Mouse (Mus musculus) small intestine, adult 2 months (tissue): ENCODE measurements around the gene Sh3tc1. TPM values are rescaled to one million over a fixed set of nuclear protein-coding genes. Genes with fewer than 3 reads are reported as not detected.

Experiments
- H3K27ac ChIP-seq: fragments of 200-500 bp; 2 replicates; pipeline ENCODE4 v1.5.1; 2012; ENCODE audit warnings: low read depth, low read length, control low read depth, inconsistent platforms; ENCODE audit not compliant: insufficient read depth
- H3K27me3 ChIP-seq: fragments of 200-500 bp; 2 replicates; pipeline ENCODE4 v1.6.1; 2012; ENCODE audit warnings: mild to moderate bottlenecking, moderate library complexity, low read length, inconsistent platforms; ENCODE audit not compliant: control insufficient read depth, insufficient read depth
- H3K36me3 ChIP-seq: fragments of 200-500 bp; 2 replicates; pipeline ENCODE4 v1.6.1; 2012; ENCODE audit warnings: mild to moderate bottlenecking, low read length, control low read depth, inconsistent platforms; ENCODE audit not compliant: control insufficient read depth, insufficient read depth
- H3K4me1 ChIP-seq: fragments of 200-500 bp; 2 replicates; pipeline ENCODE4 v1.6.1; 2012; ENCODE audit warnings: low read length, inconsistent platforms, mixed read lengths; ENCODE audit not compliant: control insufficient read depth, insufficient read depth, insufficient read length
- H3K4me3 ChIP-seq: fragments of 200-500 bp; 2 replicates; pipeline ENCODE4 v1.5.1; 2012; ENCODE audit warnings: low read depth, mild to moderate bottlenecking, control low read depth, inconsistent platforms, low read length, moderate library complexity
- CTCF ChIP-seq: fragments of 200-500 bp; IDR thresholded peaks from 2 replicates; pipeline ENCODE4 v1.5.1; 2012; ENCODE audit warnings: low read depth, mild to moderate bottlenecking, control low read depth, inconsistent platforms, low read length, moderate library complexity, mixed read lengths; ENCODE audit not compliant: insufficient replicate concordance, insufficient read length; ENCODE audit errors: extremely low read depth
- POLR2A ChIP-seq: fragments of 200-500 bp; IDR thresholded peaks from 2 replicates; pipeline ENCODE4 v1.6.1; 2012; ENCODE audit warnings: low read depth, mild to moderate bottlenecking, control low read depth, inconsistent platforms, low read length, moderate library complexity
- WGBS: fragments of 180-500 bp; shearing (Covaris S2); methylation state at CpG from one replicate; pipeline ENCODE4 v1.1.7; 2018; 5-methylcytosine and 5-hydroxymethylcytosine counted together
- polyA plus RNA-seq: library from polyadenylated mRNA; depleted of rRNA; stranded (reverse); fragments of >200 nt; gene quantifications from 2 replicates; pipeline ENCODE4 v1.2.3, GENCODE M21; 2012

Sh3tc1 gene
- polyA plus RNA-seq, 1 experiment = 7.7 TPM

DNA sequence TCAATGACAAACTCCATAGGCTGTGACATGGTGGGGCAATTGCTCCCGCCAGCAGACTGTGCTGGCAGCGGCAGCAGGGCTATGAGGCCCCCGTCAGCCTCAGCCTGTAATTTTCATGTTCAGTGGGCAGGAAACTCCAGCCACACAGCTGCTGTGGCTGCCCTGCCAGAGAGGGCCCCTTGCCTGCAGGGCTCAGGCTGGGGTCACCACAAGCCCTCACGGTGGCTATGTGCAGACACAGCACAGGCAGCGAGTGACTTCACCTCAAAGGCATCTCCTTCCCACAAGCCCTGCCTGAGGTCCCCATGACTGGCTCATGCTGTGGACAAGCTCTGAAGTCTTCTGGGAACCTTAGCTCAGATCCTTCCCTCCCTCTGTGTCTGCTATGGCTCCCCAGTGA, 52.7 kb downstream of the Sh3tc1 start:
- Histone ChIP-seq H3K4me3 (no peak overlapping the region), H3K4me1 (no peaks in the 10 kb centered on the region; the same call in 1 of the 2 replicates), H3K27me3 (no peaks in the 10 kb centered on the region), H3K36me3 (no peaks in the 10 kb centered on the region), H3K27ac (no peak overlapping the region)
- 65% methylated on average over 5 of the region's 5 CpGs for WGBS
- no peak for TF ChIP-seq POLR2A
- no peak for TF ChIP-seq CTCF

DNA sequence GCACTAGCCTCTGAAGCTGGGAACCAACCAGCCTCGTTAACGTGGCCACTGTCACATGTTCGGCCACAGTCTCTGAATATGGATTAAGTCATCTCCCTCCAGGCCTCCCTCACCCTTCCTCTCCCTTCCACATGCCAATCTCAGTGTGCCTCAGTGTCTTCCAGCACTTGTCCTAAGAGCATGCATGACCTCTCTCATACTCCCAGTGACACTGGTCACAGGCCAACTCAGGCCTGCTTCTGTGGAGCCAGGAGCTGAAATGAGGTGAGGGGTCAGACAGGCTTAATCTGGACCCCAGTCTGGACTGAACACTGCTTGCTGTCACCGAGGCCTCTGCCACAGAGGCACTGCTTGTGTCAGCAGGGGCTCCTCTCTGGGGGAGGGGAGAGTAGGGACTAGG, 53.5 kb downstream of the Sh3tc1 start:
- no peak for TF ChIP-seq CTCF
- TF ChIP-seq POLR2A = no peak
- 83% methylated on average over 4 of the region's 4 CpGs for WGBS
- no peak overlapping the region for H3K4me3 ChIP-seq

DNA sequence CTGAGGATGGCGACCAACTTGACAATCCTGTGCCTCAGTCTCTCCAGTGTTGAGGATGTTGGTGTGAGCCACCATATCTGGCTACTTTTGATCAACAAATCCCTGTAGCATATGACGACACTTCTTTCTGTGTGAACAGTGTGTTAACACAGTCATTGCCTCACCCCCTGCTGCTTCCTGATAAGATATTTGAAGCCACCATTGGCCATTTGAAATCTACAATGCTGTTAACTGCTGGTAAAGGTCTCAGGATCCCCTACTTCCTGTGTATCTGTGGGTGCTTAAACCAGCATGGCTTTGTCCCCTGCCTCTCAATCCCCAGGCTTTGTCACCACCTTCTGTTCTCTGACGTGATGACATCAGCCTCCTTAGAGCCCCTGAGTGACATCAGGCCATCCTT, 54.7 kb downstream of the Sh3tc1 start:
- 46% methylated on average over 3 of the region's 3 CpGs for WGBS
- Histone ChIP-seq H3K4me3 (no peak overlapping the region), H3K4me1 (no peaks in the 10 kb centered on the region; the same call in 1 of the 2 replicates), H3K36me3 (no peaks in the 10 kb centered on the region), H3K27ac (no peak overlapping the region), H3K27me3 (no peaks in the 10 kb centered on the region)
- TF ChIP-seq CTCF (no peak), POLR2A (no peak)

More for the DNA sequence above, 53.5 kb downstream of the Sh3tc1 start:
- Histone ChIP-seq H3K36me3 (no peaks in the 10 kb centered on the region), H3K4me1 (no peaks in the 10 kb centered on the region; the same call in 1 of the 2 replicates), H3K27me3 (no peaks in the 10 kb centered on the region), H3K27ac (no peak overlapping the region)

DNA sequence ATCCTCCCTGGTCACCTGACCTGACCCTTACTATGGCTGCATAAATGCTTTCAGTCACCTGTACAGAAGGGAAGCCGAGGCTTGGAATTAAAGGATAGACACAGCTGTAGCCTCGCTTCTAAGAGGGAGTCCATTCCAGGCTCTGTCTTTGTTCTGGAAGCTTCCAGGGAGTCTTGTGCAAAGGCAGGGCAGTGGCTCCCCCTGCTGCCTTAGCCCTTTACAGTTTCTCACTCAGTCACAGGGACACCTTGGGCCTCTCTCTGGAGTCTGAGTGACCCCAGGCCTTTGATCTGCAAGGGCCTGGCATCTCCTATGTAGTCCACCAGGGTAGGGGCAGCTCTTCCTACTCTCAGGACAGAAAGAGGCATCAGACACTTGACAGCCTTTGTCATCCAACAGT, 58.8 kb downstream of the Sh3tc1 start:
- Histone ChIP-seq H3K4me3 (no peak overlapping the region), H3K27ac (no peak overlapping the region), H3K4me1 (peaks cover 3% of the 10 kb centered on the region), H3K27me3 (peaks cover 11% of the 10 kb centered on the region), H3K36me3 (no peaks in the 10 kb centered on the region)
- WGBS = 57% methylated on average over 2 of the region's 2 CpGs
- TF ChIP-seq CTCF = peak; percentile 57; the same call in 1 of the 2 replicates
- TF ChIP-seq POLR2A = no peak

DNA sequence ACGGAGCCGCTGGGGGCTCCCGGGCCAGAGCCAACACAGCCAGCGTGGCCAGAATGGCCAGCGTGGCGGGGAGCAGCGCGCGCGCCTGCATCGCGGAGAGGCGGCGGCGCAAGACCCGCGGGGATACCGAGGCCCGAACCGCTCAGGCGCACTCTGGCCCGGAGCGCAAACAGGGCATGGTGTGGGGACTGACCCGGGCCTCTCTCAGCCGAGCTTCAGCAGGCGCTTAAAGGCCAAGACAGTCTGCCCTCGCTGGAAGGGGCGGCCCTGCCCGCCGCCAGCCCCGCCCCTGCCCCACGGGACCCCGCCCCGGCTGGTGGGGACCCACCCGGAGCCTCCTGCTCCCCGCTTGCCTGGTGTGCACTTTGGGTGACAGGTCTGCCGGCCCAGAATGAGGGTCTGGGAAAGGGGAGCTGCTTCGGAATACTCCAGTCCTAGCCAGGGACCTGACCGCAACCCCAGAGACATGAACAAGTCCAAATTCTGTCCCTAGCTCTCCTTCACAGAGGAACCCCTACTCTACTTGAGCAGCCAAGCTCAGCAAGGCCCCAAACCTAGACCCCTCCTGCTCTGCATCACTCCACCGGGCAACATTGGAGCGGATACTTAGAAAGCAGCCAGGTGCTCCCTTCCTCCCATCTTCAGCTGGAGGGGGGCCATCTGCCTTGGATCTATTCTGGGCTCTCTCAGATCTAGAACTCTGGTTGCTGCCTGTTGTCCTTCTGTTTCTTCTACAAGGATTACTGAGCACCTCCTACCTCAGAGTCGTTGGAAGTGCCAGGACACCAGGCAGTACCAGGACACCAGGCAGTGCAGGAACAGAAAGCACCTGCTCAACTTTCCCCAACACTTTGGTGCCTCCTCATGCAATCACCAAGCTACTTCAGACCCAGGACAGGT, 60.3 kb downstream of the Sh3tc1 start, which contains the start of gene Htra3:
Gene Htra3, minus strand, starts transcription at position 527 of the 900 bp plus-strand sequence.
- Histone ChIP-seq H3K36me3 (no peaks in the 10 kb centered on the region), H3K27ac (no peak within 1 kb of the TSS; the same call in 1 of the 2 replicates), H3K4me1 (peaks cover 4% of the 10 kb centered on the region), H3K4me3 (peak within 1 kb of the TSS; percentile 58), H3K27me3 (peaks cover 11% of the 10 kb centered on the region)
- TF ChIP-seq POLR2A (no peak), CTCF (no peak)
- WGBS = 10% methylated on average over 42 of the region's 42 CpGs

DNA sequence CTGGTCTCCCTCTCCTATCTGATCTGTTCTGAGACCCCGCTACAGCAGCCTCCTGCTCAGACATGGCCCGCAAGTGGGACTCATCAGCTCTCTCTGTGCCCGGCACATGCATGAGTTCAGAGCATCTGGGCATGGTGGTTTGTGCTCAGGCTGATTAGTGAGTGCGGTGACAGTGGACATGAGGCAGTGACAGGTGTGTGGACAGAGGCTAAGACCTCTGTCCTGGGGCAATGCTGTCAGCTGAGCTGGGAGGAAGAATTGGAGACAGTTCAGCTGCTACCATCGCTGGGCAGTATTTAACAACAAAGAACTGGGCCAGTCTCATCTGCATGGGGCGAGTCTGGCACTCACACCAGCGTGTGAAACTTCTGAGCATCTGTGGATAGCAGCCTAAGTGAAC, 62.8 kb downstream of the Sh3tc1 start:
- 89% methylated on average over 7 of the region's 7 CpGs for WGBS
- Histone ChIP-seq H3K4me1 (peaks cover 25% of the 10 kb centered on the region), H3K36me3 (no peaks in the 10 kb centered on the region), H3K27ac (no peak overlapping the region), H3K27me3 (peaks cover 11% of the 10 kb centered on the region), H3K4me3 (no peak overlapping the region)
- TF ChIP-seq CTCF (no peak), POLR2A (no peak)

DNA sequence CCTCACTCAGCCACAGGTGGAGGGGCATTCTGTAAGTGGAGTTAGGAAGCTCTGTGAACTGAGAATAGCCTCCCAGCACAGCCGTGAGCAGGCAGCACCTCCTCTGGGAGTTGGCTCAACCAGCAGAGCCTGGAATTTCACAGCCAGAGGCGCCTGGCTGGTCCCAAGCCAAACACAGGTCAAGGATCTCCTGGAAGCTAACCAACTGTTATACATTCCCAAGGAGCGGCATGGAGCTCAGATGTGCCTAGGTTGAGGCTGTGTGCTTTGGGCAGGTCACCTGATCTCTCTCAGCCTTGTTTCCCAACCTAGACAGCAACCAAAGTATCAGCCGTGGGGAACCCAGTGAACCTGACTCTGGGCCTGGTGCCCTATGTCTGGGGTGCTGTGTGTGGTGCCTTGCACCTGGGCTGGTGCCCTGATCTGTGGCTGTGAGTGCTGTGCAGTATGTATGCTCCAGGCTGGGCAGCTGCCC, 65.7 kb downstream of the Sh3tc1 start:
- peaks cover 4% of the 10 kb centered on the region for H3K27me3 ChIP-seq
- TF ChIP-seq POLR2A (no peak), CTCF (no peak)
- WGBS = 16% methylated on average over 4 of the region's 4 CpGs
- H3K27ac ChIP-seq = peak overlapping the region; percentile 8; the same call in 1 of the 2 replicates
- H3K36me3 ChIP-seq = no peaks in the 10 kb centered on the region
- no peak overlapping the region for H3K4me3 ChIP-seq
- peaks cover 29% of the 10 kb centered on the region for H3K4me1 ChIP-seq
